Mouse (Mus musculus) midbrain, embryonic 13.5 days (tissue): ENCODE data around the gene Dnase2a. TPM values are rescaled to one million over a fixed set of nuclear protein-coding genes. Genes with fewer than 3 reads are reported as not detected.

Experiments used
- ATAC-seq: fragments of 200-750 bp; cut with Nextera tagmentation; 2 replicates; pipeline ENCODE4 v1.8.0; 2017; ENCODE audit warnings: mild to moderate bottlenecking, moderate TSS enrichment, moderate library complexity
- H3K27ac ChIP-seq: fragments of 300-500 bp; sonication (generic); 2 replicates; pipeline ENCODE4 v1.5.1; 2015; ENCODE audit warnings: inconsistent platforms, mild to moderate bottlenecking, moderate library complexity
- H3K27me3 ChIP-seq: fragments of 300-500 bp; sonication (generic); 2 replicates; pipeline ENCODE4 v1.6.1; 2015; ENCODE audit warnings: mild to moderate bottlenecking, inconsistent platforms
- H3K36me3 ChIP-seq: fragments of 300-500 bp; sonication (generic); 2 replicates; pipeline ENCODE4 v1.6.1; 2015; ENCODE audit warnings: mild to moderate bottlenecking, inconsistent platforms
- H3K4me1 ChIP-seq: fragments of 300-500 bp; sonication (generic); replicated peaks from 2 replicates; pipeline ENCODE4 v1.6.1; 2015; ENCODE audit warnings: inconsistent platforms
- H3K4me2 ChIP-seq: fragments of 300-500 bp; sonication (generic); replicated peaks from 2 replicates; pipeline ENCODE4 v1.6.1; 2015; ENCODE audit warnings: moderate library complexity, mild to moderate bottlenecking, inconsistent platforms
- H3K4me3 ChIP-seq: fragments of 300-500 bp; sonication (generic); replicated peaks from 2 replicates; pipeline ENCODE4 v1.5.1; 2015; ENCODE audit warnings: mild to moderate bottlenecking, inconsistent platforms
- H3K9ac ChIP-seq: fragments of 300-500 bp; sonication (generic); replicated peaks from 2 replicates; pipeline ENCODE4 v1.6.1; 2015; ENCODE audit warnings: mild to moderate bottlenecking, inconsistent platforms
- H3K9me3 ChIP-seq: fragments of 300-500 bp; sonication (generic); 2 replicates; pipeline ENCODE4 v1.6.1; 2016; ENCODE audit warnings: mild to moderate bottlenecking, inconsistent platforms
- WGBS: fragments of 180-500 bp; shearing (Covaris S2); methylation state at CpG from one replicate; pipeline ENCODE4 v1.1.7; 2015; 5-methylcytosine and 5-hydroxymethylcytosine counted together
- polyA plus RNA-seq: library from polyadenylated mRNA; unstranded; fragments of >200 nt; fragmentation: Nextera tagmentation; extraction: Ambion mirVana; gene quantifications from 2 replicates; pipeline ENCODE4 v1.2.1, GENCODE M21; 2015

Gene Dnase2a
- polyA plus RNA-seq, 1 experiment from 2014 or later: 6.2 TPM

- peak overlapping the region; percentile 32 for H3K4me3 ChIP-seq
- H3K9me3 ChIP-seq: no peaks in the 10 kb centered on the region
- peaks cover 34% of the 10 kb centered on the region for H3K27me3 ChIP-seq
- peak overlapping the region; percentile 58 for H3K4me2 ChIP-seq
- H3K4me1 ChIP-seq: peaks cover 16% of the 10 kb centered on the region
- H3K36me3 ChIP-seq: peaks cover 71% of the 10 kb centered on the region
- peak overlapping the region; percentile 53; the same call in 1 of the 2 replicates for H3K9ac ChIP-seq
- H3K27ac ChIP-seq: no peak overlapping the region
- peak; percentile 85 for ATAC-seq
- WGBS: 2% methylated on average over 47 of the region's 52 CpGs
These were observed 20.3 kb downstream of the Dnase2a start for GRCm38 (mm10) chr8:84928456-84929306.

- peaks cover 56% of the 10 kb centered on the region for H3K36me3 ChIP-seq
These were observed 22.2 kb downstream of the Dnase2a start for GRCm38 (mm10) chr8:84930582-84930981.

DNA sequence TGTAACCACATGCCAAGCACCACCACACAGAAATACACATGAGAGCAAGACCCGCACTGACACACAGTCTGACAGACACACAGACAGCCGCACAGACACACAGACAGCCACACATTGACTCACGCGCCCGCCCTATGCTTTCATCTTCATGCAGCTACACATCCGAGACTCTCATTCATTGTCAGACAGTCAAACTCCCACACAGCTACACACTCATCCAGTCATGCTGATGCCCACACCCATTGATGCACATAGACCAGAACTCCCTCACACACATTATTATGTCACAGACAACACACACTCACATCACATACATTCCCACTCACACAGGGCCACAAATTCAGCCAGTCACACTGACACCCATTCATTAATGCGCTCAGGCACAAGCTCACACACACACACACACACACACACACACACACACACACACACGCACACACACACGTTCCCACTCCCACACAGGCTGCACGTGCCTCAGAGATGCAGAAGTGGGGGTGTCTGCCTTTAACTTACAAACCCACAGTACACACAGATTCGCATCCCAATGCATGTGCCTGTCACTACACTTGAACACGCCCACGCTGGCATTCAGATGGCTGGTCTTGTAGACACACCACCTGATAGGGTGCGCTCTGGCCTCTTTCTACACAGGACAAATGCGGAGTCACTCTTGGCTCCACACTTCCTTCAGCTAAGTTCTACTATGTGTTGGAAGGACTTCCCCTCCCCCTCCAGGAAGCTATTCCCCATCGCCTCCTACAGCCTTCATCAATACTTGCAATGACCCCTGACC is 25.6 kb downstream of the Dnase2a start:
- no peak for ATAC-seq
- Histone ChIP-seq H3K4me2 (peak overlapping the region; percentile 73), H3K27me3 (peaks cover 44% of the 10 kb centered on the region), H3K9me3 (no peaks in the 10 kb centered on the region), H3K27ac (peak overlapping the region; percentile 97; the same call in 1 of the 2 replicates), H3K9ac (no peak overlapping the region; the same call in 1 of the 2 replicates), H3K4me1 (peaks cover 44% of the 10 kb centered on the region), H3K36me3 (peaks cover 32% of the 10 kb centered on the region), H3K4me3 (peak overlapping the region; percentile 89)
- WGBS: 83% methylated on average over 16 of the region's 16 CpGs

More at GRCm38 (mm10) chr8:84930582-84930981, 22.2 kb downstream of the Dnase2a start:
- Histone ChIP-seq H3K27me3 (peaks cover 41% of the 10 kb centered on the region), H3K9me3 (no peaks in the 10 kb centered on the region), H3K9ac (no peak overlapping the region), H3K4me2 (no peak overlapping the region), H3K27ac (no peak overlapping the region), H3K4me3 (no peak overlapping the region), H3K4me1 (peaks cover 35% of the 10 kb centered on the region)
- WGBS: 93% methylated on average over 13 of the region's 13 CpGs
- ATAC-seq: no peak

DNA sequence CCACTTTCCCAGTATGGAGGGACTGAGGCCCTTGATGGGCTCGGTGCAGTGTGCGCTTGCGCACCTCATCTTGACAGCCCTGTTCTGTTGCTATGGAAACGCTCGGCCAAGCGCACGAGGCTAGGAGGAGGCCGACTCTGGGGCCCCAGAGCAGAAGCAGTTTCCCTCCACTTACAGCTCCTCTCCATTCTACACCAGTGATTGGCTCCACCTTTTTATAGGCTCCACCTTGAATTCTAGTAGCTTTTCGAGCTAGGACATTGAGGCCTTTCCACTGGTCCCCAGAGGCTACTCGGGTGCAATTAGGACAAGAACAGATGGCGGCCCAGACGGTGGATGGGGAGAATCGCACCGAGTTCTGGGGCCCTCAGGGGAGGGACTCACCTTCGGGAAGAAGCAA is 26.5 kb downstream of the Dnase2a start:
- Histone ChIP-seq H3K27me3 (peaks cover 37% of the 10 kb centered on the region), H3K27ac (peak overlapping the region; percentile 97)

GRCm38 (mm10) chr8:84935489-84935888 is 27.1 kb downstream of the Dnase2a start:
- H3K9me3 ChIP-seq: no peaks in the 10 kb centered on the region
- WGBS: 4% methylated on average over 14 of the region's 14 CpGs
- peak; percentile 21 for ATAC-seq
- peaks cover 26% of the 10 kb centered on the region for H3K36me3 ChIP-seq
- H3K4me2 ChIP-seq: peak overlapping the region; percentile 73
- H3K27ac ChIP-seq: peak overlapping the region; percentile 97
- H3K4me3 ChIP-seq: peak overlapping the region; percentile 89
- H3K4me1 ChIP-seq: peaks cover 38% of the 10 kb centered on the region
- peak overlapping the region; percentile 98 for H3K9ac ChIP-seq
- H3K27me3 ChIP-seq: peaks cover 31% of the 10 kb centered on the region

More for the DNA sequence above, 26.5 kb downstream of the Dnase2a start:
- Histone ChIP-seq H3K9ac (peak overlapping the region; percentile 98), H3K9me3 (no peaks in the 10 kb centered on the region), H3K4me2 (peak overlapping the region; percentile 73), H3K4me1 (peaks cover 38% of the 10 kb centered on the region), H3K4me3 (peak overlapping the region; percentile 89), H3K36me3 (peaks cover 32% of the 10 kb centered on the region)
- ATAC-seq: peak; percentile 82
- 1% methylated on average over 15 of the region's 15 CpGs for WGBS

GRCm38 (mm10) chr8:84936041-84936961 is 27.9 kb downstream of the Dnase2a start:
- ATAC-seq: peak; percentile 59
- 14% methylated on average over 23 of the region's 23 CpGs for WGBS

DNA sequence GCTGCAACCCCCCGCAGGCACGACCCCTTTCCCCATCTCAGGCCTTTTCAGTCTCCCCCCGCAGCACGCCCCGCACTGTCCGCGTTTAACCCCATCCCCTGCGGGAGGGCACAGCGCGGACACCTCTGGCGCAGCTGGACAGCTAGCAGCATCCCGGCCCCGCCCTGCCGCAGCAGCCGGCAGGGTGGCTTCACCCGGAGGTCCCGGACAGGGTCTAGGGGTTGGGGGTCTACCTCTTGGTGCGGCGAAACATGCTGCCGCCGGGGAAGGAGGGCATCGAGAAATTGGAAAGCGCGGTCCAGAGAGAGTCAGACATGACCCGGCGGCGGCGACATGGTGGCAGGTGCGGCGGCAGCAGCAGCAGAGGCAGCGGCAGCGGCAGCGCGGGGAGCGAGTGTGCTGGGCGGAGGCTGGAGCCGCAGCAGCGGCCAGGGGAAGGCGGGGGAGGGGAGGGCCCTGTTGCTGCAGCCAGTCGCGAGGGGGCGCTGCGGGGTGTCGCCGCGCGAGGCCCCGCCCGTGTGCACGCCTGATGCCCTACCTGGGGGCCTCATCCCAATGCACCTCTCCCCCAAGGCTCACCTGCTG is 28.7 kb downstream of the Dnase2a start, which contains the start of gene Mast1:
TSS of gene Mast1 (minus strand) at position 398 of the 585 bp plus-strand sequence.
- ATAC-seq: peak; percentile 73
- H3K9me3 ChIP-seq: no peaks in the 10 kb centered on the region
- peaks cover 24% of the 10 kb centered on the region for H3K27me3 ChIP-seq
- H3K4me1 ChIP-seq: peaks cover 38% of the 10 kb centered on the region
- H3K27ac ChIP-seq: peak within 1 kb of the TSS; percentile 97
- peak within 1 kb of the TSS; percentile 98 for H3K9ac ChIP-seq
- H3K4me2 ChIP-seq: peak within 1 kb of the TSS; percentile 73
- WGBS: under 1% methylated on average over 49 of the region's 50 CpGs
- peaks cover 14% of the 10 kb centered on the region for H3K36me3 ChIP-seq
- peak within 1 kb of the TSS; percentile 89 for H3K4me3 ChIP-seq

More at GRCm38 (mm10) chr8:84936041-84936961, 27.9 kb downstream of the Dnase2a start:
- H3K9me3 ChIP-seq: no peaks in the 10 kb centered on the region
- peak overlapping the region; percentile 97 for H3K27ac ChIP-seq
- H3K27me3 ChIP-seq: peaks cover 26% of the 10 kb centered on the region
- H3K36me3 ChIP-seq: peaks cover 21% of the 10 kb centered on the region
- peak overlapping the region; percentile 98 for H3K9ac ChIP-seq
- peak overlapping the region; percentile 73 for H3K4me2 ChIP-seq
- H3K4me3 ChIP-seq: peak overlapping the region; percentile 89
- peaks cover 38% of the 10 kb centered on the region for H3K4me1 ChIP-seq

- peaks cover 38% of the 10 kb centered on the region for H3K4me1 ChIP-seq
- H3K27ac ChIP-seq: peak overlapping the region; percentile 97
- peaks cover 6% of the 10 kb centered on the region for H3K36me3 ChIP-seq
- WGBS: 69% methylated on average over 13 of the region's 13 CpGs
- H3K9ac ChIP-seq: peak overlapping the region; percentile 98
- no peaks in the 10 kb centered on the region for H3K9me3 ChIP-seq
- H3K4me2 ChIP-seq: peak overlapping the region; percentile 73
- H3K27me3 ChIP-seq: peaks cover 23% of the 10 kb centered on the region
- peak overlapping the region; percentile 89 for H3K4me3 ChIP-seq
- no peak for ATAC-seq
These were observed 29.5 kb downstream of the Dnase2a start for GRCm38 (mm10) chr8:84937620-84938485.

DNA sequence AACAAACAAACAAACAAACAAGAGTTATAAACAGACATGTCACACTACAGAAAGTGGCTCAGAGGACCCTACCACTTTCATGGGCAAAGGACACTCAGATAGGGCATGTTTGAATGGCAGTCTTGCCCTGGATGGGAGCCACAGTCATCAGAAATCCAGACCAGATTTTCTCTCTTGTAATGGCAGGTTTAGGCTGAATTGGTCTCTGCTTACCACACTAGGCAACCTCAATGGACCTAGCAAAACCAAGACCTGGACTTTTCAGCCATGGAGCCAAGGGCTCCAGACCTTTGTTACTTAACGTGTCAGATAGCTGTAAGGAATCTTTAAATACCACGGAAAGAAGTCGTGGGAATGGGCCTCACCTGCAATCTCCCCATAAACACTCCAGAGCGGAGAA is 35.3 kb downstream of the Dnase2a start:
- H3K27me3 ChIP-seq: peaks cover 55% of the 10 kb centered on the region
- peaks cover 34% of the 10 kb centered on the region for H3K4me1 ChIP-seq
- no peak overlapping the region for H3K4me2 ChIP-seq
- WGBS: 21% methylated on average over 4 of the region's 4 CpGs
- no peak overlapping the region for H3K27ac ChIP-seq
- no peak overlapping the region for H3K4me3 ChIP-seq
- H3K36me3 ChIP-seq: no peaks in the 10 kb centered on the region
- no peaks in the 10 kb centered on the region for H3K9me3 ChIP-seq
- ATAC-seq: no peak
- H3K9ac ChIP-seq: no peak overlapping the region

DNA sequence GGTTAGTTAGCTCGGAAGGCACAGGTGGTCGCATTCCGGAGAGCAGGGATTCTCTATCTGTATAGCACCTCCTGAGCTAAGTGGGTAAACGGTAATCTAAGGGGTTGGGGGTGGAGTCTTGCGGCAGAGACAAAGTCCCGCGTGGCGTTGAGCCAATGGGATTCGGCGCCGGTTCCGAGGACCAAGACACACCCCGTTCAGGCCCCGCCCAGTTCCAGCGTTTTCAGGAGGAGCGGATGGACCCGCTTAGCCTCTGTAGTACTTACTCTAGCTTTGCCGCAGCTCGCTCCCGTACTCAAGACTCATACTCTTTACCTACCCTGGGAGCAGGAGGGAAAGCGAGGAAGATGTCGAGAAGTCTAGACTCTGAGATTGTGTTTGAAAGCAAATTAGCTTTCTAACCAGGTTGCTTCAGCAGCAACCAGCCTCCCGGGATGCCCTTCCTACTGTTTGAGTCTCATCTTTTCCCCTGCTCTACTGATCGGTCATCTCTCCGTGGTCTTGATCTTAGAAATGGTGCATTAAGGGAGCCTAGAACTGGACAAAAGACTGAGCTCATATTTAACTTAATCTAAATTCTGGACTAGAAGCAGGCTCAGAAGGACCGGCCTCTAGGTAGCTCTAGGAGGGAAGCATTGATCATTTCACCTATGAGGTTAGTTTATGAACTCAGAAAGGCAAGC is 36.3 kb downstream of the Dnase2a start:
- Histone ChIP-seq H3K9me3 (no peaks in the 10 kb centered on the region), H3K27me3 (peaks cover 59% of the 10 kb centered on the region), H3K9ac (no peak overlapping the region), H3K4me3 (peak overlapping the region; percentile 68), H3K36me3 (no peaks in the 10 kb centered on the region), H3K27ac (no peak overlapping the region), H3K4me2 (peak overlapping the region; percentile 92), H3K4me1 (peaks cover 34% of the 10 kb centered on the region)
- 2% methylated on average over 26 of the region's 26 CpGs for WGBS
- ATAC-seq: peak; percentile 13; the same call in 1 of the 2 replicates
